Mouse (Mus musculus) stomach, postnatal 0 days (tissue): ENCODE data around the gene E330017A01Rik.

ENCODE experiments used
- CTCF ChIP-seq: IDR thresholded peaks from 2 replicates; pipeline ENCODE4 v1.5.1; 2016; ENCODE audit warnings: antibody characterized with exemption, low read depth, mild to moderate bottlenecking, moderate library complexity
- EP300 ChIP-seq: optimal IDR thresholded peaks from 2 replicates; pipeline ENCODE3; 2016; ENCODE audit warnings: antibody characterized with exemption

DNA sequence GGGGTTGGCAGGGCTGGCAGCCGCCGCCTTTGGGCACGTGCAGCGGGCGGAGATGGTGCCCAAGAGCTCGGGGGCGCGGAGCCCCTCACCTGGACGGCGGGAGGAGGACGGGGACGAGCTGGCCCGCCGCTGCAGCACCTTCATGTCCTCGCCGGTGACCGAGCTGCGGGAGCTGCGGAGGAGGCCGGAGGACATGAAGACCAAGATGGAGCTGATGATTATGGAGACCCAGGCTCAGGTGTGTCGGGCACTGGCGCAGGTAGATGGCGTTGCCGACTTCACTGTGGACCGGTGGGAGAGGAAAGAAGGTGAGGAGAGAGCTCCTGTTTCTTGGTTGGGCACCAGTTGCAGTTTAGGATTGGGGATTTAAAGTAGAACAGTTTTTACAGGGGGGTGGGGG, 32.1 kb upstream of the E330017A01Rik start:
- TF ChIP-seq CTCF = peak; percentile 50
- TF ChIP-seq EP300 = no peak
